Mouse (Mus musculus): ENCODE data around the gene Brd2.

- TF ChIP-seq CTCF (IDR thresholded peaks at IDR 0.05; ENCODE audit: low read depth, low read length) (no peak), TAL1 (conservative IDR thresholded peaks at IDR 0.05; ENCODE audit: low read depth, low read length) (no peak), GATA1 (IDR thresholded peaks at IDR 0.05; ENCODE audit: borderline replicate concordance, low read length) (no peak)
These were observed 4.5 kb upstream of the Brd2 start for GRCm38 (mm10) chr17:34126826-34127420.

All from G1E (cell line).